Mouse (Mus musculus) c-Kit-negative CD71-positive TER-119-positive erythroid progenitor cells, embryonic 14.5 days (primary cell): ENCODE results near the gene Insig2.

ENCODE experiments used
- DNase-seq: peaks from one replicate; pipeline ENCODE4 v3.0.0-alpha.2; 2013; ENCODE audit warnings: low read depth, low spot score

The Insig2 gene

DNA sequence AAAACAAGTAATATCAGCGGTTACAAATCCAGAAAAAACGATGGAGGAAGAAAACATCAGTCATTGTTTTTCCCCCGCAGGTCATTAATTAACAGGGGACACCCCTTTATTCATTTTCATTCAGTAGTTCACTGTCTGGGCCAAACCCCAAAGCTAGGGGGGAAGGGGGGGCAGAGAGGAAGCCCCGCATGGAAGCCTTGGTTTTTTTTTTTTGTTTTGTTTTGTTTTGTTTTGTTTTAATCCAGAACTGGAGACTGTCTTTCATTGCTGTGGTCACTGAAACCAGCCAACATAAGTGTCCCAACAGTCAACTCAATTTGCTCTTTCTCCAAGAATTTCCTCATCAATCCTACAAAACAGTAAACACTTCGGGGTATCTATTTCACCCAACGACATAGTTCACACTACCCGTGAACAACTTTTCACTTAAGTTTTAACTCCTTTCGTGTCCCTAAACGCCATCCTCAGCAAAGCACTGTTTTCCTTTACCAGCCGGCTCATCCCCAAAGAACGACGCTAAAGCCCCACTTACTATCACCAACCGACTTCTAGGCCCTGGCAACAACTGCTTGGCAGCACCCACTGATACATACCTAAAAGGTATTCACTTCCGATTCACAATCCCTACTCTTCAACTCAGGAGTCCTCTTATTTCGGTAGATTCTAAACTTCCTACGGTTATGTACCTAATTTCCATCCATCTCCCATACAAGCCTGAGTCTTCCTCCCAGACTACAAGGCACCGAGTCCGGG lies 5.6 kb downstream of the Insig2 start:
- DNase-seq: peak; percentile 4

DNA sequence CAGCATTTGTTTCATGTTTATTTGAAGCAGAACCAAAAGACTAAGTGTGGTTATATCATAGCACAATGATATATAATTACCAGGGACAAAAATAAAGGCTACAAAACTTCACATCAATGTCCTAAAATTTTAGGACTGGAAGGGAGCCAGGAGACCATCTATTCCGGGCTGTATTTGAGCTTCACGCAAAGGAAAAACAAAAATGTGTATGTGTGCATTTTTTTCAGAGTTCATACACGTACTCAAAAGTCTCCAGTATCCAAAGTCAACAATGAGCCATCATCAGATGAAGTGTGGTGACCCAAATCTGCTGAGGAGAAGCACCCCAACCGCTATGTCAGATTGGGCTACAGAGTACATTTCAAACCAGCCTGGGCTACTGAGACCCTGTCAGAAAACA lies 8.9 kb downstream of the Insig2 start:
- DNase-seq: no peak

DNA sequence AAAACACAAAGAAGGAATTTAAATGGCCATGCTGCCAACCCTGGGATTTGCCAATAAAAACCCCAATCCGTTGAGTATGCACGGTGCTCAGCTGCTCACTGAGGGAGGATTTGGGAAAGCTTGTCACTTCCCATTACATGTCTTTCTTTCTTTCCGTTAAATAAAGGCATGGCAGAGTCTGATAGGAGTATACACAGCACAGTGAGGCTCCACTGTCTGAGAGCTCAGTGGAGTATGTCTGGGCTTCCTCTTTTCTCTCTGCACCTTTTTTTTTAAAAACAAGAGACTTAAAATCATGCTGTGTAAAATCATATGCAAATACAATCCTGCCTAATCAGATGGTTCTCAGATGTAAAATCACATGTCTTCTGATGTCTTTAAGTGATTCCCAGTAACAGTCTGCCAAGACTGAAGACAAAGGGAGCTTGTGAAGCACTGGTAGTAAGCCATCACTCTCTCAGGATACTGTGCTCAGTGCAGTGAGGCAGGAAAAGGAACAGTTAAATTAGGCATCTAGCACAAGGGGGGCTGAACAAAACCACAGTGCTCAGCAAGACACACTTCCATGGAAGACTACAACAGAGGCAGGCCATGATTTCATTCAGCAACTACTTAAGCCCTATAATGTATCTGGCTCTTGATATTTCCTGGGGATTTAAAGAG lies 17.5 kb downstream of the Insig2 start:
- no peak for DNase-seq

DNA sequence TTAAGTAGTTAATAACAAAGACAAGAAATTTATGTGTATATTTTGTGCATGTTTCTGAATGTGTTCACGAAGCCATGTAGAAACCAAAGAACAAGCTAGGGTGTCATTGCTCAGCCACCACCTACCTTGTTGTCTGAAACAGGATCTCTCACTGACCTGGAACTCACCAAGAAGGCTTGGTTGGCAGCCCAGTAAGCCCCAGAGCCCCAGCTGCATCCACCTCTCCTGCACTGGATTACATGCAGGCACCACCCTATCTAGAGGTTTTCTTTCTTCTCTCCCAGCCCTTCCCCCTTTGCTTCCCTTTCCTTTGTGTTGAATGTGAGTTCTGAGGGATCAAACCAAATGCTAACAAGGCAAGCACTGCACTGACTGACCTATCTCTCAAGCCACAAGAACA lies 19.2 kb downstream of the Insig2 start:
- no peak for DNase-seq

GRCm38 (mm10) chr1:121312326-121312725 lies 20.1 kb downstream of the Insig2 start:
- no peak for DNase-seq

DNA sequence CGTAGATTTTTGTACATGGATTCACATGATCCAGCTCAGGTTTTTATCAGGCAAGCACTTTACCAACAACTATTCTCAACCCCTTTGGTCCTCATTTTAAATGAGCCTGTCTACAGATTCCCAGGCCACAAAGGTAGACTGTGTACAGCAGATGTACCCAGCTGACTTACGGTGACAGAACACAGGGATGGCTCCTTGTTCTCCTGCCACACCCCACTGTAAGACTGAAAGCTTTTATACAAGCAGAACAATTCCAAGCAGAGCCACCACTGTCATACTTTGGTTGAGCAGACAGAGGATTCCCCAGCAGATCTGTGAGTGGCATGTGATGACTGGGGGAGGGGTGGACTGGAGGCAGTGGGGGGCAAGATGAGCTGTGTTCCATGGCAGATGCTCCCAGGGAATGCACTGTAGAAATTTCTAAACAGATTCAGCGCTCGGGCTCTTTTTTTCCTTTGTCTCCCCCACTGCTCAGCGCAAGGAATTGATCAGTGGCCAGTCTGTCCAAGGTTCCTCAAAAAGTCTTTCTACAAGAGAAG lies 35.6 kb downstream of the Insig2 start:
- no peak for DNase-seq

GRCm38 (mm10) chr1:121293571-121293970 lies 38.8 kb downstream of the Insig2 start:
- no peak for DNase-seq

DNA sequence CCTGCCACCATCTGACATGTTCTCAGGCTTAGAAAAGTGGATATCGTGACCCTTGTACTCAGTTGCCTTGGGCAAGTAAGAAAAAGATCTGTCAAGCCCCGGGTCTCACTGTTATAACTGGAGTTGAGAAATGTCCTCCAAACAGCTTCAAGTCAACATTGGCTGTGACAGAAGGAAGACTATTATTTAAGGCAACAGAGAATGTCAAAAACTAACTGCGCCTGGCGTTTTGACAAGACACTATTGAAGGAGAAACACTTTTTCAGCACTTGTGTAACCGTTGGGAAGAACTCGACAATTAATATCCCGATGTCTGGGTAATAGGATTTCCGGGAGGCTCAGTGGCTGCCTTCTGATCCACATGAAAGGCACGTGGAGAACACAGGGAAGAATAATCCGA lies 41.5 kb downstream of the Insig2 start:
- no peak for DNase-seq

DNA sequence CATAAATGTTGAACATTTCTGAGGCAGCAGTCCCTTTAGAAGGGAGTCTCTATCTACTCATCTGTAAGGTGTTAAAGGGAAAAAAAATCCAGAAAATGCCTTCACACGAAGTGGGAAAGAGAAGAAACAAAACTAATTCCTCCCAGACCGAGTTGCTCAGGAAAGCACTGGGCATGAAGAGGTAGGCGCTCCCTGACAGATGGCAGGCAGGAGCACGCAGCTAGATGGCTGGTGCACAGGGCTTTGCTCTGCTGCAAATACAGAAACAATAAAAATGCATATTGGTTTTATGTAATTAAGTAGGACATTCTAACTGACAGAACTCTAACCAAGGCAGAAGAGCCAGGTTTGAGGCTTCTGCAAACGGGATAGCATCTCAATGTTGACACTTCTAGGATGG lies 42.0 kb downstream of the Insig2 start:
- DNase-seq: no peak

- DNase-seq: no peak
Measured at GRCm38 (mm10) chr1:121284197-121284596, 48.2 kb downstream of the Insig2 start.

- no peak for DNase-seq
Measured at GRCm38 (mm10) chr1:121280501-121280900, 51.9 kb downstream of the Insig2 start.

- DNase-seq: no peak
Measured at GRCm38 (mm10) chr1:121278370-121278769, 54.0 kb downstream of the Insig2 start.

DNA sequence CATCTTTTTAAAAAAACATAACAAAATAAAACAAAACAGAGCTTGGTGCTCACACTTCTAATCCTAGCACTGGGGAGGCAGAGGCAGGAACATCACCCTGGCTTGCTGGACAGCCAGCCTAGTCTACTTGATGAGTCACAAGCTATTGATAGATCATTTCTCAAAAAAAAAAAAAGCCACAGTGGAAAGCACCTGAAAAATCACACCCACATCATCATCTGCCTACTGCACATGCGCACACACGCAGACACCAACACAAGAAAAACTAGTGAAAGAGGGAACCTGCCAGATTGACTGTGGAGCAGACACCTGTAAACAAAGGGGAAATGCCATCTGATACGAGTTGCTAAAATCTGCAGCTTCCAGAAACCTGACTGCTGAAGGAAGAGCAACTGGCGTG lies 54.9 kb downstream of the Insig2 start:
- no peak for DNase-seq

DNA sequence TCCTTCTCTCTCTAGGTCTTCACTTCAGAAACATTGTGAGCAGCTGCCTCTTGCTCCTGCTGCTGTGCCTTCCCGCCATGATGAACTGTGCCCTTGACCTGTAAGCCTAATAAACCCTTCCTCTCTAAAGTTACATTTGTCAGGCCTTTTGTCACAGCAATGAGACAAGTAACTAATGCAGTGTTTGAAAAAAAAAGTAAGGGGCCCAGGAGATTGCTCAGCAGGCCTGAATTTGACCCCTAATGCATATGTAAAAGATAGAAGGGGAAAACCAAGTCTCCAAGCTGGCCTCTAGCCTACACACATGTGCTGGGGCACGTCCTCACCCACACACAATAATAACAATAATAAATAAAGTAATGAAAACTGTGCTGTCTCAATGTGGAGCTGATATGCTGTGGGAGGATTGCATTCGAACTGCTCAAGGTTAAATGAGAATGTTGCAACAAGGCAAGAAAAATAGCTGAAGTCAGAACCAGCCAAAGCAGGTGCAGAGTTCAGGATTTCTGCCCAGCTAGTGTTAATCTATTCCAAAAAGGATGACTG lies 56.4 kb downstream of the Insig2 start:
- DNase-seq: no peak

- DNase-seq: no peak
Measured at GRCm38 (mm10) chr1:121260171-121260741, 72.1 kb downstream of the Insig2 start.
